Mouse (Mus musculus) midbrain, embryonic 10.5 days (tissue): ENCODE results near the gene Gm12355. TPM values are rescaled to one million over a fixed set of nuclear protein-coding genes. Genes with fewer than 3 reads are reported as not detected.

Source experiments
- DNase-seq: peaks from one replicate; pipeline ENCODE4 v3.0.0-alpha.2; 2017; ENCODE audit warnings: low spot score
- H3K27ac ChIP-seq: fragments of 300-500 bp; sonication (generic); replicated peaks from 2 replicates; pipeline ENCODE4 v1.5.1; 2016; ENCODE audit warnings: mild to moderate bottlenecking
- H3K27me3 ChIP-seq: fragments of 300-500 bp; sonication (generic); 2 replicates; pipeline ENCODE4 v1.6.1; 2016; ENCODE audit warnings: low read depth, mild to moderate bottlenecking; ENCODE audit not compliant: poor library complexity, severe bottlenecking
- H3K36me3 ChIP-seq: fragments of 300-500 bp; sonication (generic); 2 replicates; pipeline ENCODE4 v1.6.1; 2016; ENCODE audit warnings: mild to moderate bottlenecking, moderate library complexity
- H3K4me1 ChIP-seq: fragments of 300-500 bp; sonication (generic); 2 replicates; pipeline ENCODE4 v1.6.1; 2016
- H3K4me3 ChIP-seq: fragments of 300-500 bp; sonication (generic); 2 replicates; pipeline ENCODE4 v1.5.1; 2016; ENCODE audit warnings: mild to moderate bottlenecking, moderate library complexity
- H3K9me3 ChIP-seq: fragments of 300-500 bp; sonication (generic); replicated peaks from 2 replicates; pipeline ENCODE4 v1.6.1; 2016; ENCODE audit warnings: mild to moderate bottlenecking
- WGBS: fragments of 180-500 bp; shearing (Covaris S2); methylation state at CpG from one replicate; pipeline ENCODE4 v1.1.7; 2016; 5-methylcytosine and 5-hydroxymethylcytosine counted together
- polyA plus RNA-seq: library from polyadenylated mRNA; unstranded; fragments of >200 nt; fragmentation: Nextera tagmentation; extraction: Ambion mirVana; gene quantifications from 2 replicates; pipeline ENCODE4 v1.2.1, GENCODE M21; 2016

Gene Gm12355
- polyA plus RNA-seq, 1 experiment from 2014 or later = 1.4 TPM

DNA sequence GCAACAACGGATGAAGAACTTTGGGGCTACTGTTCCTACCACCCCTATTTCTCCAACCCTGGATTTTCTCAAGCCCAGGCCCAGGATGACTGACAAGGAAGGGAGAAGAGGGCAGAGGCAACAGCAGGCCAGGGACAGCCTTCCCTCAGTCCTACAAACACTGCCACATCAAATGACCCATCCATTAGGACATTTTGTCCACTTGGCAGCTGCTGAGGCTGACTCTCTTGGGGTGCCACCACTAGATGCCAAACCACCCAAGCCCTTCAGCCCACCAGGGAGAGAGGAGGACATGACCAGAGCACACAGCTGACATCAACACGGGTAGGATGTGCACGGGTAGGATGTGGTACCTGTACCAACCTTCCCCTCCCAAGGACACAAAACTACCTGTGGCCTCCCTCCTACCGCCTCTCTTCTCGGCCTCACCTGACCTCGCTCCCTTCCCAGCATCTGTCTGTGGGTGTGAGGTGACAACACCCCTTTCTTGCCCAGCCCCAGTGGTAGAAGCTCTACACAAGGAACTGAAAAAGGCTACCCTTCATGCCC is 40.8 kb downstream of the Gm12355 start:
- Histone ChIP-seq H3K27ac (no peak overlapping the region), H3K27me3 (peaks cover 5% of the 10 kb centered on the region; the same call in 1 of the 2 replicates), H3K4me3 (peak overlapping the region; percentile 70; the same call in 1 of the 2 replicates), H3K36me3 (peaks cover 46% of the 10 kb centered on the region), H3K4me1 (peaks cover 63% of the 10 kb centered on the region), H3K9me3 (no peaks in the 10 kb centered on the region)
- 93% methylated on average over 6 of the region's 6 CpGs for WGBS
- no peak for DNase-seq

DNA sequence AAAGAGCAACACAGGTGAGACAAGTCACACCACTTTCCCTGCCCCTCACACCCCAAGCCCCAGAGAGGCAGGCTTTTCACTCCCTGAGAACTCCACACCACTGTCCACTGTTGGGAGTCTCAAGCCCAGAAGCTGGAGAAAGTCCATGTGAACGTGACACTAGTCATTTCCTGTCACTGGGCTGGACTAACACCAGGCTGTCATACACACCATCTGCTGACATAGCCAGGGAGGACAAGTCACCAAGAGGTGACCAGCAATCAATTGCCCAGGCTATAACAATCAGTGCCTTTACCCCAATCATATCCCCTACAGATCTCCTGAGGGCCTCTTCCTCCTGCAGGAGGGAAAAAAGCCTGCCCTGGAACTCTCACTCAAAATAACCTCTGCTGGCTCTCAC is 41.3 kb downstream of the Gm12355 start:
- H3K36me3 ChIP-seq = peaks cover 46% of the 10 kb centered on the region
- H3K9me3 ChIP-seq = no peaks in the 10 kb centered on the region
- H3K27ac ChIP-seq = no peak overlapping the region
- no peak overlapping the region for H3K4me3 ChIP-seq
- peaks cover 59% of the 10 kb centered on the region for H3K4me1 ChIP-seq
- no peak for DNase-seq
- 70% methylated on average over 1 of the region's 1 CpGs for WGBS
- 0 out of 2 replicates have a peak, but pooled peaks cover 4% of the 10 kb centered on the region for H3K27me3 ChIP-seq

DNA sequence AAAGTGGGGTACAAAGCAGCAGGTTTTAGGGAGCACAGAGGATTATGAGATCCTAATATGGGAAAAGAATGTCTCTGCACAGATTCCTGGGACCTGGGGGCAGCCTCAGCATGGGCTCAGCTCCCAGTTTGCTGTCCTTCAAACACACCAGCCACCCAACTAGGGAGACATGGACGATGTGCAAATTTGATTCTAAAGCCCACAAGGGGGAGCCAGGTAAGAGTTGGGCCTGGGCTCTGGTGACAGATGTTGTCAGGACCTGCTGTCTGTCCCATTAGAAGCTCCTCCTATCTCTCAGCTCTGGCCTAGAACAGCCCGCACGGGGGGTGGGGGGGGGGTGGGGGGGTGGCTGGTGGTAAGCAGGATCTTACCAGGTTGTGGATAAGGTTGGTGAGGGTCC is 41.9 kb downstream of the Gm12355 start:
- H3K27me3 ChIP-seq = no peaks in the 10 kb centered on the region
- no peak overlapping the region for H3K4me3 ChIP-seq
- peaks cover 54% of the 10 kb centered on the region for H3K4me1 ChIP-seq
- no peaks in the 10 kb centered on the region for H3K9me3 ChIP-seq
- no peak for DNase-seq
- WGBS = 33% methylated on average over 3 of the region's 3 CpGs
- H3K27ac ChIP-seq = 0 out of 2 replicates have a peak overlapping the region, but pooled peaks have one; percentile 14
- H3K36me3 ChIP-seq = peaks cover 46% of the 10 kb centered on the region

DNA sequence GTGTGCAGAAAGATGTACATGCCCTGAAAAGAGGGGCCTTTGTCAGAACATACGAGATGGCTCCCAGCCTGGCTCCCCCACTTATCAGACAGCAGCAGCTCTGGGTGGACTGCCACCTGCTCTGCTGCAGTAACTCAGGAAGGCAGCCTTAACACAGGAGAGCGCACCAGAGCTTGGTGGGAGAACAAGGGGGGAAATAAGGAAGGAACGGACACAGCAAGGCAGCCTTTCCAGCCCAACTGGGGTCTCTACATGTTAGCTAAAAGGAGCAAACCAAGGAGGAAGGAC is 42.3 kb downstream of the Gm12355 start:
- H3K9me3 ChIP-seq = no peaks in the 10 kb centered on the region
- no peaks in the 10 kb centered on the region for H3K27me3 ChIP-seq
- H3K4me3 ChIP-seq = no peak overlapping the region
- H3K4me1 ChIP-seq = peaks cover 51% of the 10 kb centered on the region
- WGBS = 88% methylated on average over 3 of the region's 3 CpGs
- 0 out of 2 replicates have a peak overlapping the region, but pooled peaks have one; percentile 14 for H3K27ac ChIP-seq
- H3K36me3 ChIP-seq = peaks cover 46% of the 10 kb centered on the region
- no peak for DNase-seq

DNA sequence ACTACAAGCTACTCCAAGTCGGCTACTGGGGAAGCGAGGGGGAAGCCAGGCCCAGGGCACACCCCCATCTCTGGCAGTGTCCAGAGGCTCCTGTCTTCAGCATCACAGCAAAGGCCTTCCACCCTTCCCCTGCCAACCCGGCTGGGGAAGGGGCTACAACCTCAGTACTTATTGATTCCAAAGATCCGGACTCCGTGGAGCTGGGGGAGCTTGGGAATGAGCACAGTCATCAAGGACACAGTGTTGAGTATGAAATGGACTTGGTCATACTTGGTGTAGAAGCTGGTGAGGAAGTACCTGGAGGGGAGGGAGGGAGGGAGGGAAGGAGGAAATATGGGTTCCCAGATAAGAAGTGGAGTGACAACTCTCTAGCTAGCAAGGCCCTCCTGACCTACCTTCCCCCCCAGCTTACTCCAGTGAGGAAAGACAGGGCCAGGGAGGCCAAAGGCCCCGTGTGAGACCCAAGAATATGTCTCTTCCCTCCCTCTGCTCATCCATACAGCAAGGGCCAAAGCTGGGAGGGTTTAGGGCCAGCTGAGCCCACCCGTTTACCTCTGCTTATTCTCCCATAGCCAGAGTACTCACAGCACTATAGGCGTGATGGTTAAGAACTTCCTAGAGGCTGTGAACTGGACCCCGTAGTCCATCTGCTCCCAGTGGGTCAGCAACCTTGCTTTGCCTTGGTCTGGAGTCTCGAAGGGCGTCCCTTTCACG is 42.8 kb downstream of the Gm12355 start:
- no peak for DNase-seq
- Histone ChIP-seq H3K27ac (peak overlapping the region; percentile 52; the same call in 1 of the 2 replicates), H3K4me3 (no peak overlapping the region), H3K36me3 (peaks cover 46% of the 10 kb centered on the region), H3K27me3 (no peaks in the 10 kb centered on the region), H3K4me1 (peaks cover 46% of the 10 kb centered on the region), H3K9me3 (no peaks in the 10 kb centered on the region)
- 90% methylated on average over 12 of the region's 12 CpGs for WGBS

DNA sequence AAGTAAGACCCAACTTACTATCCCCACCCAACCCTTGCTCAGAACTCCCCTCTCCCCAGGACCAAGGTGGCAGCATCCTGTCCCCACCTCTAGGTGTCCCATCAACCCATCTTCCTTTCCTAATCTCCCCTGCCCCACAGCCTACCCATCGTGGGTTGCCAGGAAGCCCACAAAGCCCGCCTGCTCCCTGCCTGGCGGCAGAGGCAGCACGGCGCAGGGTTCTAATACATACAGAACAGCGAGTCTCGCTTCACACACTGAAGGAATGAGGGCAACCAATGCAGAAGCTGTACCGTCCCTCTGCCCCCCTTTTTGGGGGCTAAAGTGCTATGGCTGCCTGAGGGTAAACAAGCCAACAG is 43.5 kb downstream of the Gm12355 start:
- peaks cover 40% of the 10 kb centered on the region for H3K4me1 ChIP-seq
- 0 out of 2 replicates have a peak overlapping the region, but pooled peaks have one; percentile 10 for H3K4me3 ChIP-seq
- peaks cover 46% of the 10 kb centered on the region for H3K36me3 ChIP-seq
- no peak for DNase-seq
- 77% methylated on average over 8 of the region's 8 CpGs for WGBS
- H3K9me3 ChIP-seq = no peaks in the 10 kb centered on the region
- no peaks in the 10 kb centered on the region for H3K27me3 ChIP-seq
- peak overlapping the region; percentile 52; the same call in 1 of the 2 replicates for H3K27ac ChIP-seq

DNA sequence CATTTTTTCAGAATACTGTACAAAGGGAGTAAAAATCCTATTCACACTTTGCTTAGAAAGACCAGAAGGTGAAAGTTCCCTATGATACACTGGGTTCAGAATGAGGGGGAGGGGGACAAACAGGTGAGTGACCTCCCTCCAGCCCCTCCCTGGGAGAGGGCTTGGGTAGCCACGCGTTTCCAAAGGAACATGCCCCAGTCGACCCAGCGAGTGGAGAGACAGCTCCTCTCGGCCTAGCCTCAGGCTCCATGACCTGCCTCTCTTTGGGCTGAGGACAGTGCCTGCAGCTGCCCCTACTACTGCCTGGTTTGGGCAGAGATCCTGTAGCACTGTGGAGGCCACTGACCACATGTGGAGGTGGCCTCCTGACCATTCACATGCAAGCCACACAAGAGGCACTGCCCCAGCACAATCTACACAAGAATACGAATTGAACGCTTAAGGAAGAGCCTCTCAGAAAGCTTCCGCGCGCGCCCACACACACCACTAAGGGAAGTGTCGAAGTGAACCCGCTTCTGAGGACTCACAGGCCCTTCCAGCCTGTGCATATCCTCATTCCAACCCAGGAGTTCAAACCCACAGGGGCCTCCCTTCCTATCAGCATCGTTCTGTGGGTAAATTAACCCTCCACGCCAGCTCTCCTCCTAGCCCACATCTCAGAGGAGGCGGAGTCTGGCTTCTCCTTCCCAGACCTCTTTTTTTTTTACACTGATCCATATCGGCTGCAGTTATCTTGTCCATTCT is 44.0 kb downstream of the Gm12355 start:
- Histone ChIP-seq H3K4me1 (peaks cover 38% of the 10 kb centered on the region), H3K27ac (peak overlapping the region; percentile 42; the same call in 1 of the 2 replicates)
- no peak for DNase-seq

DNA sequence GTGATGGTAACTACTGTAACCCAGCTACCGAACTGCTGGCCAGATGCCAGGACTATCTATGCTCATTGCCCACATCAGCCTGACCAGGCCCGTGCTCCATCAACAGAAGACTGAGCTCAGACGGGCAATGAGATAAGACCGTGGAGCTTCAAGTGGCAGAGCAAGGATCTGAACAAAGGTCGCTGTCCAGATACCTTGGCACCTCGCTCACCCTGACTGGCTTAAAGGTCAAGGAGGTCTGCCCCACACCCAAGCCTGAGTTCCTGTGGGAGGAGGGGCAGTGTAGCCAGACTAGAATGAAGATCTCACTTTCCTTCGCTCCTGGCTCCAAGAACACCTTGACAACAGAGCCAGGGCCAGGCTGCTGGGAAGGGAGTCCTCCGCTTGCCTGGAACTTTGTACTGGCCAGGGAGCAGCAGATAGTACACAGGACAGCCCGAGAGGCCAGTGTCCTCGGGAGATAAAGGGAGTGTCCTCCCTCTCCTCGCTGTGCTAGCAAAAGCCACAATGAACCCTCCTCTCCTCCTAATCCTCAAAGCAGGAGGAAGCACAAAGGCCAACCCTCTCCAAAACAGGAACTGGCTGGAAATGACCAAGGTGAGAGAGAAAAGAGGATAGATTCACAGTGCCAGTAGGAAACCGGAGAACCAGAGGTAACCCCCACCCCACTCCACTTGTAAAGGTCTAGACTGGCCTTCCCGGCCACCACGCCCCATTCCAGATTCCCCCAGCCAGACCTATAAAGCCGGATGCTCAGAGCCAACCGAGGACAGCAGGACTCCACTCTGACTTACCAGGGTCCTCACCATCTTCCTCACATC is 45.0 kb downstream of the Gm12355 start:
- H3K4me1 ChIP-seq = peaks cover 29% of the 10 kb centered on the region
- WGBS = 68% methylated on average over 16 of the region's 16 CpGs
- H3K4me3 ChIP-seq = no peak overlapping the region
- no peaks in the 10 kb centered on the region for H3K9me3 ChIP-seq
- H3K27me3 ChIP-seq = no peaks in the 10 kb centered on the region
- no peak for DNase-seq
- H3K27ac ChIP-seq = peak overlapping the region; percentile 42; the same call in 1 of the 2 replicates
- peaks cover 46% of the 10 kb centered on the region for H3K36me3 ChIP-seq

More for the DNA sequence above, 44.0 kb downstream of the Gm12355 start:
- Histone ChIP-seq H3K36me3 (peaks cover 46% of the 10 kb centered on the region), H3K9me3 (no peaks in the 10 kb centered on the region), H3K27me3 (no peaks in the 10 kb centered on the region), H3K4me3 (no peak overlapping the region)
- 67% methylated on average over 17 of the region's 17 CpGs for WGBS

DNA sequence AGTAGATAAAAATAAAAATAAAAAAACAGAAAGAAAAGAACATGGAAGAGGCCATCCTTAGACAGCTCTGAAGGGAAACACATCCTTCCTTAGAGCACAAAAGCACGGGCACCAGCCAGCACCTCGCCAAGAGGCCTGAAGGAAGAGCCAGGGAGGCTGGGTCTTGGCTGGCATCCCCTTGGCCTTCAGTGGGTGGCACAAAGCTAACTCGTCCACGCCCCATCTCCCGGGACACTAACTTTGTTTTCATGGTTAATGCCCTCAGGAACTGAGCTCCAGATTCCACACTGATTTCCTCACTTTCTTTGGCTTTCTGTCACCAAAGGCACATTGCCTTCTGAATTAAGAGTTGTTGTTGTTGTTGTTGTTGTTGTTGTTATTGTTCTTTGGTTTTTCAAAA is 47.7 kb downstream of the Gm12355 start:
- WGBS = 86% methylated on average over 5 of the region's 5 CpGs
- no peaks in the 10 kb centered on the region for H3K9me3 ChIP-seq

More for the DNA sequence above, 47.7 kb downstream of the Gm12355 start:
- Histone ChIP-seq H3K4me3 (no peak overlapping the region), H3K27me3 (no peaks in the 10 kb centered on the region), H3K36me3 (peaks cover 31% of the 10 kb centered on the region), H3K27ac (no peak overlapping the region), H3K4me1 (peaks cover 14% of the 10 kb centered on the region)
- DNase-seq = no peak

Other genes starting within 250 kb of the Gm12355 start
- gene Tcap, start 241.8 kb downstream of the Gm12355 start, polyA plus RNA-seq = 0.19 TPM in 1 of 2 replicates, not detected in the other
- gene Pnmt, start 239.2 kb downstream of the Gm12355 start, polyA plus RNA-seq = not detected in 2 replicates
- gene Pgap3, start 225.2 kb downstream of the Gm12355 start, polyA plus RNA-seq = 8.8 and 10.1 TPM in 2 replicates
- 21.8 and 22.4 TPM in 2 replicates for gene Erbb2, start 213.2 kb downstream of the Gm12355 start, polyA plus RNA-seq
- 112 and 124 TPM in 2 replicates for gene Mien1, start 186.7 kb downstream of the Gm12355 start, polyA plus RNA-seq
- 1.5 and 2.3 TPM in 2 replicates for gene Grb7, start 179.3 kb downstream of the Gm12355 start, polyA plus RNA-seq
- 0.02 and 0.06 TPM in 2 replicates for gene Ikzf3, start 79.6 kb downstream of the Gm12355 start, polyA plus RNA-seq
- 0.11 and 0.32 TPM in 2 replicates for gene Zpbp2, start 74.6 kb downstream of the Gm12355 start, polyA plus RNA-seq
- 65.8 and 81.0 TPM in 2 replicates for gene Ormdl3, start 38.3 kb downstream of the Gm12355 start, polyA plus RNA-seq
- gene Lrrc3c, start 27.4 kb downstream of the Gm12355 start, polyA plus RNA-seq = not detected in 2 replicates
- not detected in 2 replicates for gene Gsdma3, start 699 bp upstream of the Gm12355 start, polyA plus RNA-seq
- not detected in 2 replicates for gene Gsdma2, start 21.1 kb upstream of the Gm12355 start, polyA plus RNA-seq
- gene Gsdma, start 38.7 kb upstream of the Gm12355 start, polyA plus RNA-seq = not detected in 2 replicates
- 246 and 258 TPM in 2 replicates for gene Psmd3, start 56.9 kb upstream of the Gm12355 start, polyA plus RNA-seq
- gene Csf3, start 75.6 kb upstream of the Gm12355 start, polyA plus RNA-seq = not detected in 2 replicates
- 74.1 and 82.2 TPM in 2 replicates for gene Med24, start 103.8 kb upstream of the Gm12355 start, polyA plus RNA-seq
- 9.5 and 15.6 TPM in 2 replicates for gene Thra, start 115.0 kb upstream of the Gm12355 start, polyA plus RNA-seq
- 1.4 TPM in 2 replicates for gene Nr1d1, start 149.7 kb upstream of the Gm12355 start, polyA plus RNA-seq
- 22.9 and 24.3 TPM in 2 replicates for gene Msl1, start 169.9 kb upstream of the Gm12355 start, polyA plus RNA-seq
- 49.0 and 55.7 TPM in 2 replicates for gene Casc3, start 179.2 kb upstream of the Gm12355 start, polyA plus RNA-seq
- 1.3 TPM in 2 replicates for gene Rapgefl1, start 211.1 kb upstream of the Gm12355 start, polyA plus RNA-seq
- gene Wipf2, start 238.0 kb upstream of the Gm12355 start, polyA plus RNA-seq = 3.7 and 3.9 TPM in 2 replicates